In genomic region chr5:8840887-8841286, GRCm38 (mm10) we compare ENCODE assay signal across 9 mouse cellular contexts. TPM values are rescaled to one million over a fixed set of nuclear protein-coding genes. Genes with fewer than 3 reads are reported as not detected.
DNase-seq lines count a peak whose midpoint lies in the region; ATAC-seq and TF ChIP-seq lines count a peak whose summit lies in the region.
"Had no signal": no experiment of that assay in that cellular context is flagged by ENCODE, and none has a peak within 500 bp of the region (broad histone marks: within the 10 kb centered on the region; RNA-seq: fewer than 3 reads in every experiment).

No protein-coding gene starts in this region.

- 0 out of 2 replicates have a peak, but pooled peaks have one; percentile 51 for ATAC-seq in forebrain, postnatal 0 days
- ATAC-seq in liver, embryonic 14.5 days (ENCODE audit: insufficient read depth): no peak
- peak; percentile 47; the same call in 1 of the 2 replicates for ATAC-seq in neural tube, embryonic 15.5 days (ENCODE audit: low FRiP score)

- WGBS in forebrain, postnatal 0 days: 28% methylated on average over 5 of the region's 5 CpGs
- WGBS in liver, embryonic 14.5 days (ENCODE audit: insufficient replicate concordance): 27% methylated on average over 5 of the region's 5 CpGs
- WGBS in neural tube, embryonic 15.5 days: 41% methylated on average over 5 of the region's 5 CpGs

- no peaks in the 10 kb centered on the region for H3K9me3 ChIP-seq in forebrain, postnatal 0 days (ENCODE audit: low read length)
- no peaks in the 10 kb centered on the region for H3K9me3 ChIP-seq in liver, embryonic 14.5 days (ENCODE audit: control insufficient read depth, low read length)
- no peaks in the 10 kb centered on the region for H3K9me3 ChIP-seq in neural tube, embryonic 15.5 days (replicated peaks)
- H3K9me3 ChIP-seq: heart, embryonic 15.5 days had no signal

- H3K4me1 ChIP-seq in forebrain, postnatal 0 days (ENCODE audit: insufficient read depth): no peaks in the 10 kb centered on the region
- H3K4me1 ChIP-seq in liver, embryonic 14.5 days (replicated peaks; ENCODE audit: control insufficient read depth in 2 of 2, insufficient read depth in 2 of 2, low read length in 1 of 2): no peaks in the 10 kb centered on the region
- H3K4me1 ChIP-seq in neural tube, embryonic 15.5 days: peaks cover 4% of the 10 kb centered on the region; the same call in 1 of the 2 replicates
- H3K4me1 ChIP-seq: heart, embryonic 15.5 days had no signal

- H3K9ac ChIP-seq in forebrain, postnatal 0 days: no peak overlapping the region
- H3K9ac ChIP-seq in liver, embryonic 14.5 days (replicated peaks): no peak overlapping the region
- H3K9ac ChIP-seq in neural tube, embryonic 15.5 days (replicated peaks): no peak overlapping the region
- H3K9ac ChIP-seq: heart, embryonic 15.5 days had no signal

- no peaks in the 10 kb centered on the region for H3K27me3 ChIP-seq in forebrain, postnatal 0 days (ENCODE audit: insufficient read depth, low read length)
- no peaks in the 10 kb centered on the region for H3K27me3 ChIP-seq in liver, embryonic 14.5 days (ENCODE audit: control insufficient read depth, insufficient read depth, low read length)
- no peaks in the 10 kb centered on the region for H3K27me3 ChIP-seq in neural tube, embryonic 15.5 days (replicated peaks)
- H3K27me3 ChIP-seq: heart, embryonic 15.5 days had no signal

- H3K4me3 ChIP-seq in forebrain, postnatal 0 days (ENCODE audit: low read depth, low read length): no peak overlapping the region
- no peak overlapping the region for H3K4me3 ChIP-seq in liver, embryonic 14.5 days (ENCODE audit: insufficient read depth in 1 of 2, low read depth in 2 of 2, low read length in 2 of 2)
- no peak overlapping the region for H3K4me3 ChIP-seq in neural tube, embryonic 15.5 days (replicated peaks)
- H3K4me3 ChIP-seq: heart, embryonic 15.5 days had no signal

- H3K36me3 ChIP-seq in forebrain, postnatal 0 days (ENCODE audit: insufficient read depth): no peaks in the 10 kb centered on the region
- H3K36me3 ChIP-seq in liver, embryonic 14.5 days (replicated peaks; ENCODE audit: control insufficient read depth, insufficient read depth, low read depth): no peaks in the 10 kb centered on the region
- H3K36me3 ChIP-seq in neural tube, embryonic 15.5 days: no peaks in the 10 kb centered on the region
- H3K36me3 ChIP-seq: heart, embryonic 15.5 days had no signal

- no peak overlapping the region for H3K4me2 ChIP-seq in forebrain, postnatal 0 days (ENCODE audit: low read depth)
- H3K4me2 ChIP-seq in liver, embryonic 14.5 days (ENCODE audit: low read depth): no peak overlapping the region
- H3K4me2 ChIP-seq in neural tube, embryonic 15.5 days: no peak overlapping the region
- H3K4me2 ChIP-seq: heart, embryonic 15.5 days had no signal

- DNase-seq in A20 (ENCODE audit: low read depth, low spot score) (peak; percentile 72), ES-CJ7 (ENCODE audit: low read depth, low spot score) (peak; percentile 78)
- peak; percentile 37 for DNase-seq in c-Kit-positive CD71-positive TER-119-positive erythroid progenitor cells, embryonic 14.5 days (ENCODE audit: low spot score)
- peak; percentile 60 for DNase-seq in forebrain, postnatal 0 days
- peak; percentile 77 for DNase-seq in kidney, adult 9 months
- peak; percentile 2 to 22 (median 7) for DNase-seq in liver, embryonic 14.5 days (ENCODE audit: low read depth in 3 of 3, low spot score in 3 of 3)
- peak; percentile 87 for DNase-seq in thymus, postnatal 4 days

- peak; percentile 71 for TF ChIP-seq CTCF in forebrain, postnatal 0 days (IDR thresholded peaks at IDR 0.05; ENCODE audit: low read depth)
- TF ChIP-seq CTCF in liver, embryonic 14.5 days (IDR thresholded peaks at IDR 0.05; ENCODE audit: low read depth): peak; percentile 75

- no peak for TF ChIP-seq EP300 in liver, embryonic 14.5 days (IDR thresholded peaks at IDR 0.05; ENCODE audit: low read depth)

- H3K27ac ChIP-seq in forebrain, postnatal 0 days (ENCODE audit: low read depth, low read length): no peak overlapping the region
- H3K27ac ChIP-seq in liver, embryonic 14.5 days: no peak overlapping the region
- H3K27ac ChIP-seq in neural tube, embryonic 15.5 days (replicated peaks): no peak overlapping the region
- H3K27ac ChIP-seq: heart, embryonic 15.5 days had no signal

RNA-seq across cellular contexts. Expression of gene Abcb1b, which starts 42.9 kb away (rescaled TPM):
- 0.77 and 1.5 TPM in 2 replicates for total RNA-seq in forebrain, postnatal 0 days (2014; rRNA removed)
- 0.52 and 0.65 TPM in 2 replicates for polyA plus RNA-seq in forebrain, postnatal 0 days (2015; fragmentation: Nextera tagmentation; extraction: Ambion mirVana)
- 0.20 and 0.22 TPM in 2 replicates for polyA plus RNA-seq in liver, embryonic 14.5 days (2012; rRNA removed)
- polyA plus RNA-seq in liver, embryonic 14.5 days (2014; fragmentation: Nextera tagmentation; extraction: Ambion mirVana): 0.84 and 0.87 TPM in 2 replicates
- 0.50 and 1.2 TPM in 2 replicates for polyA plus RNA-seq in neural tube, embryonic 15.5 days (2015; fragmentation: Nextera tagmentation; extraction: Ambion mirVana)

RNA-seq across cellular contexts. Expression of gene Abcb4, which starts 52.6 kb away (rescaled TPM):
- 1.6 and 2.0 TPM in 2 replicates for total RNA-seq in forebrain, postnatal 0 days (2014; rRNA removed)
- polyA plus RNA-seq in forebrain, postnatal 0 days (2015; fragmentation: Nextera tagmentation; extraction: Ambion mirVana): 0.47 and 0.49 TPM in 2 replicates
- 15.7 and 25.1 TPM in 2 replicates for polyA plus RNA-seq in liver, embryonic 14.5 days (2012; rRNA removed)
- polyA plus RNA-seq in liver, embryonic 14.5 days (2014; fragmentation: Nextera tagmentation; extraction: Ambion mirVana): 27.1 and 31.8 TPM in 2 replicates
- polyA plus RNA-seq in neural tube, embryonic 15.5 days (2015; fragmentation: Nextera tagmentation; extraction: Ambion mirVana): 0.78 and 0.87 TPM in 2 replicates

Comparison
In these comparisons a context has a peak if more than half of its experiments do, and no peak if none do; other contexts are left out.
1. DNase-seq: peak in every context shown above with its lines; median percentile 87 in thymus, postnatal 4 days; 78 in ES-CJ7; 77 in kidney, adult 9 months; 72 in A20; 60 in forebrain, postnatal 0 days; 37 in c-Kit-positive CD71-positive TER-119-positive erythroid progenitor cells, embryonic 14.5 days; 7 in liver, embryonic 14.5 days.